Mouse (Mus musculus) CH12.LX (cell line): ENCODE results near the gene Mvk. TPM values are rescaled to one million over a fixed set of nuclear protein-coding genes. Genes with fewer than 3 reads are reported as not detected.

Source experiments
- DNase-seq: peaks from one replicate; pipeline ENCODE4 v3.0.0-alpha.2; 2013; ENCODE audit errors: extremely low read depth
- H3K27ac ChIP-seq: 2 replicates; pipeline ENCODE4 v1.5.1; 2012; ENCODE audit warnings: low read depth, mild to moderate bottlenecking, control low read depth, moderate library complexity; ENCODE audit not compliant: insufficient read depth
- H3K27me3 ChIP-seq: replicated peaks from 2 replicates; pipeline ENCODE3; 2012; ENCODE audit warnings: inconsistent platforms
- H3K36me3 ChIP-seq, 2 experiments: replicated peaks in 1 of 2; 2 replicates each; pipeline versions ENCODE3 to v1.6.1; 2012; ENCODE audit warnings: inconsistent platforms in 1 of 2, low read length in 1 of 2, mild to moderate bottlenecking in 1 of 2, mixed read lengths in 1 of 2, moderate library complexity in 1 of 2; ENCODE audit not compliant: control insufficient read depth in 1 of 2, insufficient read depth in 1 of 2
- H3K4me1 ChIP-seq, 2 experiments: 2 replicates each; pipeline ENCODE4 v1.6.1; 2012; ENCODE audit warnings: inconsistent platforms in 1 of 2, moderate library complexity in 1 of 2; ENCODE audit not compliant: insufficient read depth in 2 of 2, control insufficient read depth in 1 of 2
- H3K4me2 ChIP-seq: 2 replicates; pipeline ENCODE4 v1.6.1; 2012; ENCODE audit warnings: low read depth, mild to moderate bottlenecking, control low read depth; ENCODE audit not compliant: poor library complexity, insufficient read depth, severe bottlenecking
- H3K4me3 ChIP-seq, 3 experiments: fragments of 150-350 bp in 1 of 3; sonication (generic) in 1 of 3; replicated peaks in 1 of 3; 2 replicates each; pipeline versions ENCODE3 to v1.5.1; 2011 to 2012; ENCODE audit warnings: low read depth in 2 of 3, low read length in 2 of 3, mild to moderate bottlenecking in 2 of 3, moderate library complexity in 2 of 3, control low read depth in 1 of 3, improper control_type of control experiment in 1 of 3, inconsistent platforms in 1 of 3, mixed read lengths in 1 of 3; ENCODE audit not compliant: poor library complexity in 1 of 3
- H3K79me2 ChIP-seq: replicated peaks from 2 replicates; pipeline ENCODE4 v1.6.1; 2012; ENCODE audit warnings: mild to moderate bottlenecking, moderate library complexity; ENCODE audit not compliant: control insufficient read depth, poor library complexity, insufficient read depth, severe bottlenecking; ENCODE audit errors: extremely low read depth
- H3K9ac ChIP-seq: 2 replicates; pipeline ENCODE4 v1.6.1; 2012; ENCODE audit warnings: low read depth, mild to moderate bottlenecking, control low read depth, moderate library complexity; ENCODE audit not compliant: insufficient read depth
- H3K9me3 ChIP-seq: replicated peaks from 2 replicates; pipeline ENCODE3; 2012; ENCODE audit warnings: low read length, inconsistent platforms, mixed read lengths
- BHLHE40 ChIP-seq: IDR thresholded peaks from 2 replicates; pipeline ENCODE4 v1.6.1; 2011; ENCODE audit warnings: mild to moderate bottlenecking, low read depth, low read length, improper control_type of control experiment
- CTCF ChIP-seq, 2 experiments: IDR thresholded peaks in 1 of 2; conservative IDR thresholded peaks in 1 of 2; 2 replicates each; pipeline ENCODE4 v1.5.1; 2011 to 2012; ENCODE audit warnings: low read depth in 2 of 2, low read length in 2 of 2, improper control_type of control experiment in 1 of 2, inconsistent platforms in 1 of 2, mild to moderate bottlenecking in 1 of 2, moderate library complexity in 1 of 2
- EP300 ChIP-seq: IDR thresholded peaks from 2 replicates; pipeline ENCODE4 v1.6.1; 2011; ENCODE audit warnings: low read length, improper control_type of control experiment
- ETS1 ChIP-seq: conservative IDR thresholded peaks from 2 replicates; pipeline ENCODE4 v1.6.1; 2012; ENCODE audit warnings: low read depth, mild to moderate bottlenecking, inconsistent platforms, low read length, improper control_type of control experiment, moderate library complexity
- HCFC1 ChIP-seq: IDR thresholded peaks from 2 replicates; pipeline ENCODE4 v1.6.1; 2012; ENCODE audit warnings: low read depth, mild to moderate bottlenecking, inconsistent platforms, low read length, improper control_type of control experiment
- IRF4 ChIP-seq: IDR thresholded peaks from 2 replicates; pipeline ENCODE4 v1.6.1; 2014; ENCODE audit warnings: low read depth, mild to moderate bottlenecking, inconsistent platforms, low read length, improper control_type of control experiment
- JUN ChIP-seq: IDR thresholded peaks from 2 replicates; pipeline ENCODE4 v1.6.1; 2011; ENCODE audit warnings: low read depth, mild to moderate bottlenecking, low read length, improper control_type of control experiment, moderate library complexity; ENCODE audit not compliant: insufficient read depth
- JUND ChIP-seq: conservative IDR thresholded peaks from 2 replicates; pipeline ENCODE4 v1.6.1; 2011; ENCODE audit warnings: low read depth, low read length, improper control_type of control experiment
- MAFK ChIP-seq: IDR thresholded peaks from 2 replicates; pipeline ENCODE4 v1.6.1; 2011; ENCODE audit warnings: low read length, improper control_type of control experiment; ENCODE audit not compliant: insufficient replicate concordance
- MAX ChIP-seq: IDR thresholded peaks from 2 replicates; pipeline ENCODE4 v1.6.1; 2011; ENCODE audit warnings: low read length, improper control_type of control experiment
- MAZ ChIP-seq: IDR thresholded peaks from 2 replicates; pipeline ENCODE4 v1.6.1; 2012; ENCODE audit warnings: low read depth, mild to moderate bottlenecking, inconsistent platforms, low read length, improper control_type of control experiment, moderate library complexity
- MEF2A ChIP-seq: IDR thresholded peaks from 2 replicates; pipeline ENCODE4 v1.6.1; 2014; ENCODE audit warnings: low read depth, mild to moderate bottlenecking, inconsistent platforms, low read length, improper control_type of control experiment, borderline replicate concordance
- MXI1 ChIP-seq: IDR thresholded peaks from 2 replicates; pipeline ENCODE4 v1.6.1; 2011; ENCODE audit warnings: mild to moderate bottlenecking, low read depth, low read length, improper control_type of control experiment
- MYC ChIP-seq: IDR thresholded peaks from 2 replicates; pipeline ENCODE4 v1.6.1; 2011; ENCODE audit warnings: low read depth, mild to moderate bottlenecking, improper control_type of control experiment, low read length
- NRF1 ChIP-seq: IDR thresholded peaks from 2 replicates; pipeline ENCODE4 v1.6.1; 2014; ENCODE audit warnings: low read depth, mild to moderate bottlenecking, inconsistent platforms, low read length, improper control_type of control experiment, moderate library complexity
- PAX5 ChIP-seq: IDR thresholded peaks from 2 replicates; pipeline ENCODE4 v1.6.1; 2012; ENCODE audit warnings: low read length, inconsistent platforms, mixed read lengths
- POLR2AphosphoS2 ChIP-seq: IDR thresholded peaks from 2 replicates; pipeline ENCODE4 v1.6.1; 2011; ENCODE audit warnings: low read depth, low read length, improper control_type of control experiment
- RAD21 ChIP-seq: IDR thresholded peaks from 2 replicates; pipeline ENCODE4 v1.6.1; 2011; ENCODE audit warnings: low read depth, mild to moderate bottlenecking, low read length, improper control_type of control experiment, moderate library complexity
- RCOR1 ChIP-seq: conservative IDR thresholded peaks from 2 replicates; pipeline ENCODE4 v1.6.1; 2012; ENCODE audit warnings: low read depth, mild to moderate bottlenecking, inconsistent platforms, low read length, improper control_type of control experiment
- SIN3A ChIP-seq: IDR thresholded peaks from 2 replicates; pipeline ENCODE4 v1.6.1; 2012; ENCODE audit warnings: low read length, improper control_type of control experiment, inconsistent platforms
- SMC3 ChIP-seq: IDR thresholded peaks from 2 replicates; pipeline ENCODE4 v1.6.1; 2011; ENCODE audit warnings: low read depth, low read length, improper control_type of control experiment
- TBP ChIP-seq: conservative IDR thresholded peaks from 2 replicates; pipeline ENCODE4 v1.6.1; 2011; ENCODE audit warnings: low read depth, low read length, improper control_type of control experiment
- TCF12 ChIP-seq: IDR thresholded peaks from 2 replicates; pipeline ENCODE4 v1.6.1; 2014; ENCODE audit warnings: low read depth, mild to moderate bottlenecking, inconsistent platforms, low read length, improper control_type of control experiment
- UBTF ChIP-seq: IDR thresholded peaks from 2 replicates; pipeline ENCODE4 v1.6.1; 2012; ENCODE audit warnings: low read depth, mild to moderate bottlenecking, inconsistent platforms, low read length, improper control_type of control experiment, moderate library complexity
- USF1 ChIP-seq: IDR thresholded peaks from 2 replicates; pipeline ENCODE4 v1.6.1; 2014; ENCODE audit warnings: low read depth, mild to moderate bottlenecking, inconsistent platforms, low read length, improper control_type of control experiment
- USF2 ChIP-seq: conservative IDR thresholded peaks from 2 replicates; pipeline ENCODE4 v1.6.1; 2011; ENCODE audit warnings: low read depth, low read length, improper control_type of control experiment
- ZC3H11A ChIP-seq: IDR thresholded peaks from 2 replicates; pipeline ENCODE4 v1.6.1; 2012; ENCODE audit warnings: low read depth, mild to moderate bottlenecking, inconsistent platforms, low read length, improper control_type of control experiment
- ZMIZ1 ChIP-seq: IDR thresholded peaks from 2 replicates; pipeline ENCODE4 v1.6.1; 2012; ENCODE audit warnings: low read depth, mild to moderate bottlenecking, inconsistent platforms, low read length, improper control_type of control experiment
- dilution Hi-C: fragments of 300-500 bp; cut with MboI; formaldehyde crosslinking; loops from 2 replicates; pipeline ENCODE4 v1.14.3; 2020; ENCODE audit warnings: low sequenced_read_pairs; ENCODE audit not compliant: extremely low pct_unique_long_range_greater_than_20kb, extremely low pct_ligation_motif_present
- in situ Hi-C: fragments of 300-500 bp; cut with MboI; formaldehyde crosslinking; loops from 3 replicates; pipeline ENCODE4 v1.14.3; 2019; ENCODE audit warnings: low sequenced_read_pairs, low pct_ligation_motif_present, low pct_unique_long_range_greater_than_20kb, mixed read lengths
- polyA plus RNA-seq: library from polyadenylated mRNA; unstranded; fragments of >175 nt; gene quantifications from 2 replicates; pipeline ENCODE4 v1.2.1, GENCODE M21; 2012; ENCODE audit warnings: low read depth; ENCODE audit not compliant: insufficient read length
- total RNA-seq, 2 experiments: library from RNA; depleted of rRNA; stranded (reverse); fragments of 300-350 nt in 1 of 2; fragments of >200 nt in 1 of 2; gene quantifications; 2 replicates each; pipeline ENCODE4 v1.2.3; 2012 to 2014

Mvk gene
- total and polyA plus RNA-seq, 3 experiments = 21.0 to 27.9 (median 24.2) TPM

GRCm38 (mm10) chr5:114504826-114505225 is 60.8 kb downstream of the Mvk start:
- in situ Hi-C loops (no loop called here), dilution Hi-C loops (no loop called here)
- Histone ChIP-seq H3K79me2 (no peaks in the 10 kb centered on the region), H3K36me3 (no peaks in the 10 kb centered on the region), H3K4me2 (no peak overlapping the region), H3K27ac (no peak overlapping the region), H3K27me3 (peaks cover 64% of the 10 kb centered on the region), H3K4me1 (peaks cover 0 to 9% of the 10 kb centered on the region in 2 experiments; a peak in 2 of 4 replicates), H3K4me3 (no peak overlapping the region), H3K9me3 (no peaks in the 10 kb centered on the region), H3K9ac (no peak overlapping the region)
- TF ChIP-seq EP300 = no peak
- TF ChIP-seq ZC3H11A = no peak
- no peak for TF ChIP-seq RCOR1
- no peak for TF ChIP-seq USF2
- TF ChIP-seq MAX = no peak
- no peak for TF ChIP-seq ETS1
- TF ChIP-seq JUN = no peak
- no peak for TF ChIP-seq SIN3A
- TF ChIP-seq USF1 = no peak
- TF ChIP-seq TBP = no peak
- no peak for TF ChIP-seq SMC3
- TF ChIP-seq HCFC1 = no peak
- TF ChIP-seq CTCF (conservative IDR thresholded peaks at IDR 0.05 in 1 of 2, IDR thresholded peaks at IDR 0.05 in 1 of 2; ENCODE audit: low read depth in 2 of 2, low read length in 2 of 2) = no peak
- no peak for TF ChIP-seq TCF12
- no peak for TF ChIP-seq MEF2A
- no peak for DNase-seq

DNA sequence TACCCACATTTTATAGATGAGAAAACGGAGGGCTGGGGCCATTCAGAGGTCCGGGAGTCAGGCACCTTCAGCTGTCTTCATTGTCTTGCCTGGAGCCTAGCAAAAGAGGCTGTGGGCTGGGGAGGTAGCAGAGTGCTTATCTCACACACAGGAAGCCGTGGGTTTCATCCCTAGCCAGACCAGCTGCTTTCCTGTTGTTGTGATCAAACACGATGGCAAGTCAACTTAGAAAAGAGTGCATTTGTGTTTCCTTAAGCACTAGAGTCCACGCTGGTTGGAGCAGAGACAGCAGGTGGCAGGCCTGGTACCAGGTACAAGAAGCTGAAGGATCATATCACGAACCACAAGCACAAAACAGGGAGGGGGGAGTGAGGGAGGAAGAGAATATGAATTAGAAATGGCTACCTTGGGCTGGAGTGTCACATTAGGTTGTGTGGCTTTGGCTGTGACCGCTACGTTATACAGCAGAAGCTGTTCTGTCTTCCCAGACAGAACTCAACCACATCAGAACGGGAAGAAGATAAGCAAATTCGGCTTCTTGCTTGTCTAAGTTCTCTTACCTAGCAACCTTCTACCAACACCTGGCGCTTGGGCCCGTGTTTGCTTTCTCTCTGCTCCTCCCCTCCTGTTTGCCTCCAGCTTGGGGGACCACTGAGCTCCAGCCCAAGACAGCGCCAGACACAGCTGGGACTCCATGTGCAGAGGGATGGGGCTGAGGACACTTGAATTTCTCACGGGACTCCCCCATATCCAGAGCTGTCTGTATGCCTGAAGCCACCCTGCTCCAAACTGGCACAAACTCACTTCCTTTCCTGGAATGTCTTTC is 61.4 kb downstream of the Mvk start:
- H3K4me1 ChIP-seq = peaks cover 0 to 9% of the 10 kb centered on the region in 2 experiments; a peak in 2 of 4 replicates
- TF ChIP-seq TCF12 (no peak), IRF4 (no peak), ZMIZ1 (no peak), BHLHE40 (no peak), HCFC1 (no peak), PAX5 (no peak), EP300 (no peak), NRF1 (no peak), RAD21 (no peak), MXI1 (no peak), POLR2AphosphoS2 (no peak), JUND (no peak), USF1 (no peak), MAX (no peak), MAZ (no peak), MYC (no peak), UBTF (no peak), JUN (no peak), MAFK (no peak)
- dilution Hi-C loops = no loop called here
- H3K9me3 ChIP-seq = no peaks in the 10 kb centered on the region
- no peak overlapping the region for H3K27ac ChIP-seq
- H3K79me2 ChIP-seq = no peaks in the 10 kb centered on the region
- peaks cover 70% of the 10 kb centered on the region for H3K27me3 ChIP-seq
- no peak overlapping the region for H3K4me3 ChIP-seq
- DNase-seq = no peak
- no peak overlapping the region for H3K4me2 ChIP-seq
- no peak overlapping the region for H3K9ac ChIP-seq
- in situ Hi-C loops = no loop called here
- no peaks in the 10 kb centered on the region for H3K36me3 ChIP-seq
